ENCODE assay signal across 16 mouse cellular contexts in the genomic region with DNA sequence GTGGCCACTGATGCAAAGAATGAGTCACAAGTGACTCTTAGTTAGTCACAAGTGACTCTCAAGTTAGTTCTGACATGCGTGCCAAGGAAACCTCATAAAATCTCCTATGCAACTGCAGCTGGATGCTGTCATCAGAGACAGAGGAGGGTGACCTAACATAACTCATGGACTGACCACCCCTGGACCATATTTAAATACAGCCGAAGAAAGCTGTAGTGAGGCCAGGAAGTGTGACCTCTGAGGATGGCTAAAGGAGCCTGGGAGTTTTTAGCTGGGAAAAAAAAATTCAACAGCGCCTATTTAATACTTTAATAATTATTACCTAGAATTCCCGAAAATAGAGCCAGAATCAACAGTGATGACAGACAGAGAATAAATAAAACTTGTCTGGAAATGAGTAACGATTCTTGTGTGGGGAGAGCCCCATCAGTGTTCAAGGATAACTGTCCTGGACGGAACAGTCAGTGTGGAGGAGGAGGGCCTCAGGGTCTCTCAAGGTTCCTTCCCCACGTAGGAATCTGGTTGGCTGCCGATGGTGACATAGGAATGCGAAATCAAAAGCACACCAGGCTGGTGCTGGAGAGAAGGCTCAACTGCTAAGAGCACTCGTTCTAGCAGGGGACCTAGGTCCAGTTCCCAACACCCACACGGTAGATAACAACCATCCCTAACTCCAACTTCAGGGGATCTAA. TPM values are rescaled to one million over a fixed set of nuclear protein-coding genes. Genes with fewer than 3 reads are reported as not detected.
DNase-seq lines count a peak whose midpoint lies in the region; ATAC-seq and TF ChIP-seq lines count a peak whose summit lies in the region.
"Had no signal": no experiment of that assay in that cellular context is flagged by ENCODE, and none has a peak within 500 bp of the region (broad histone marks: within the 10 kb centered on the region; RNA-seq: fewer than 3 reads in every experiment).

No protein-coding gene starts in this region.

- peak overlapping the region; percentile 64 for H3K27ac ChIP-seq in liver, adult 2 months (replicated peaks; ENCODE audit: insufficient read depth, low read depth, low read length)
- H3K27ac ChIP-seq in liver, embryonic 12.5 days = no peak overlapping the region
- H3K27ac ChIP-seq: heart, embryonic 13.5 days; hindbrain, embryonic 13.5 days had no signal

- peaks cover 11% of the 10 kb centered on the region for H3K4me1 ChIP-seq in liver, adult 2 months (ENCODE audit: control insufficient read depth, insufficient read depth, low read length)
- H3K4me1 ChIP-seq in liver, embryonic 12.5 days = peaks cover 23% of the 10 kb centered on the region

- no peaks in the 10 kb centered on the region for H3K27me3 ChIP-seq in liver, adult 2 months (ENCODE audit: control insufficient read depth, insufficient read depth, low read length)
- H3K27me3 ChIP-seq in liver, embryonic 12.5 days (replicated peaks) = no peaks in the 10 kb centered on the region; the same call in 1 of the 2 replicates
- H3K27me3 ChIP-seq: heart, embryonic 13.5 days; hindbrain, embryonic 13.5 days had no signal

- H3K9me3 ChIP-seq in liver, embryonic 12.5 days (replicated peaks) = no peaks in the 10 kb centered on the region
- H3K9me3 ChIP-seq: heart, embryonic 13.5 days had no signal

- no peak overlapping the region for H3K9ac ChIP-seq in liver, adult 2 months (ENCODE audit: low read depth, low read length)
- no peak overlapping the region for H3K9ac ChIP-seq in liver, embryonic 12.5 days
- H3K9ac ChIP-seq: forebrain, postnatal 0 days; heart, embryonic 13.5 days; hindbrain, embryonic 13.5 days had no signal

- no peaks in the 10 kb centered on the region for H3K79me2 ChIP-seq in liver, adult 2 months (ENCODE audit: control insufficient read depth, insufficient read depth, low read length)

- DNase-seq in liver, adult 2 months (ENCODE audit: extremely low read depth, low read depth, low spot score) = peak; percentile 87
- peak; percentile 73 for DNase-seq in NIH3T3 (ENCODE audit: low read depth)
- peak; percentile 72 for DNase-seq in kidney, adult 9 months
- DNase-seq in mesoderm, embryonic 11.5 days (ENCODE audit: low read depth, low spot score) = peak; percentile 8
- DNase-seq in embryo, embryonic 9.5 days (ENCODE audit: extremely low spot score) = no peak
- DNase-seq in cerebellum, adult 11-12 months = no peak
- DNase-seq: cerebellum, adult 18-20 months; forebrain, postnatal 0 days; gastrocnemius, postnatal 25 days; left cerebral cortex, postnatal 4 days; thymus, adult 2 months had no signal

- WGBS in liver, adult 2 months = 19% methylated on average over 11 of the region's 11 CpGs
- 63% methylated on average over 11 of the region's 11 CpGs for WGBS in liver, embryonic 12.5 days (ENCODE audit: insufficient replicate concordance)

- H3K4me2 ChIP-seq in liver, embryonic 12.5 days = no peak overlapping the region
- H3K4me2 ChIP-seq: heart, embryonic 13.5 days; hindbrain, embryonic 13.5 days had no signal

- TF ChIP-seq CTCF in liver, adult 2 months (IDR thresholded peaks at IDR 0.05; ENCODE audit: low read depth, low read length) = no peak

- H3K36me3 ChIP-seq in liver, adult 2 months (ENCODE audit: control insufficient read depth, insufficient read depth, low read length) = no peaks in the 10 kb centered on the region
- no peaks in the 10 kb centered on the region for H3K36me3 ChIP-seq in liver, embryonic 12.5 days
- H3K36me3 ChIP-seq: heart, embryonic 13.5 days; hindbrain, embryonic 13.5 days had no signal

- ATAC-seq in liver, embryonic 12.5 days = no peak
- ATAC-seq: forebrain, postnatal 0 days; intestine, postnatal 0 days had no signal

- no peak for TF ChIP-seq POLR2A in liver, adult 2 months (IDR thresholded peaks at IDR 0.05; ENCODE audit: extremely low read depth, insufficient read depth, low read length)

- no peak overlapping the region for H3K4me3 ChIP-seq in liver, adult 2 months (ENCODE audit: insufficient read depth, low read depth, low read length)
- no peak overlapping the region for H3K4me3 ChIP-seq in liver, embryonic 12.5 days
- H3K4me3 ChIP-seq: heart, embryonic 13.5 days; hindbrain, embryonic 13.5 days; megakaryocyte, embryonic 14.5 days had no signal

RNA-seq across cellular contexts. Expression of gene Slc13a4, which starts 34.4 kb away (rescaled TPM):
- under 0.01 and 0.09 TPM in 2 replicates for total RNA-seq in liver, adult 2 months (2014; rRNA removed)
- 0.06 and 0.10 TPM in 2 replicates for polyA plus RNA-seq in liver, adult 2 months (2012; rRNA removed)
- 0.23 and 0.25 TPM in 2 replicates for polyA plus RNA-seq in liver, embryonic 12.5 days (2016; fragmentation: Nextera tagmentation; extraction: Ambion mirVana)

RNA-seq across cellular contexts. Expression of gene Fam180a, which starts 52.4 kb away (rescaled TPM):
- total RNA-seq in liver, adult 2 months (2014; rRNA removed) = 1.0 and 1.7 TPM in 2 replicates
- 0.09 and 0.11 TPM in 2 replicates for polyA plus RNA-seq in liver, adult 2 months (2012; rRNA removed)
- 0.08 TPM in 1 of 2 replicates, not detected in the other for polyA plus RNA-seq in liver, embryonic 12.5 days (2016; fragmentation: Nextera tagmentation; extraction: Ambion mirVana)

Comparison
In these comparisons a context has a peak if more than half of its experiments do, and no peak if none do; other contexts are left out.
1. DNase-seq: peak in liver, adult 2 months (single experiment), NIH3T3 (single experiment), kidney, adult 9 months (single experiment) and mesoderm, embryonic 11.5 days (single experiment); none in embryo, embryonic 9.5 days (single experiment) and cerebellum, adult 11-12 months (single experiment).